Mouse (Mus musculus) olfactory bulb, adult 2 months (tissue): ENCODE measurements at regions not wholly inside any gene's neighbourhood (a gene's known extent, or its start where the extent isn't known, plus 50 kb on each side); places are given as distances from the start of the nearest gene placed in this dataset.

Experiments
- CTCF ChIP-seq: fragments of 200-500 bp; IDR thresholded peaks from 2 replicates; pipeline ENCODE4 v1.5.1; 2012; ENCODE audit warnings: low read depth, mild to moderate bottlenecking, low read length, moderate library complexity; ENCODE audit not compliant: insufficient read depth
- POLR2A ChIP-seq: fragments of 200-500 bp; IDR thresholded peaks from 2 replicates; pipeline ENCODE4 v1.6.1; 2012; ENCODE audit warnings: mild to moderate bottlenecking, low read depth, low read length, moderate library complexity; ENCODE audit not compliant: insufficient read depth

GRCm38 (mm10) chr13:31475845-31476244 lies 80.1 kb upstream of the Foxq1 start:
- no peak for TF ChIP-seq POLR2A
- no peak for TF ChIP-seq CTCF
